Mouse (Mus musculus): ENCODE measurements around the gene Limd2. TPM values are rescaled to one million over a fixed set of nuclear protein-coding genes. Genes with fewer than 3 reads are reported as not detected.

The Limd2 gene
- polyA plus RNA-seq (2014; fragmentation: Illumina TruSeq; extraction: RNeasy Lipid Tissue Mini Kit (QIAGEN cat#74804)), result 2.9 TPM

GRCm38 (mm10) chr11:106160841-106161721 is at the start of gene Limd2, which contains the start of gene Gm10840:
Gene Limd2, minus strand, starts transcription at chr11:106160860.
Gene Gm10840, plus strand, starts transcription at chr11:106160850.

GRCm38 (mm10) chr11:106202123-106202465 is 41.4 kb upstream of the Limd2 start, which contains the start of gene Strada:
Gene Strada, minus strand, starts transcription at chr11:106202168.

Other genes with a start within 250 kb of the Limd2 start
- gene Cyb561, start 207.5 kb downstream of the Limd2 start, polyA plus RNA-seq (2014; fragmentation: Illumina TruSeq; extraction: RNeasy Lipid Tissue Mini Kit (QIAGEN cat#74804)), result 6.7 TPM
- 5.1 TPM for gene Ace, start 192.9 kb downstream of the Limd2 start, polyA plus RNA-seq (2014; fragmentation: Illumina TruSeq; extraction: RNeasy Lipid Tissue Mini Kit (QIAGEN cat#74804))
- not detected for gene Ace3, start 166.2 kb downstream of the Limd2 start, polyA plus RNA-seq (2014; fragmentation: Illumina TruSeq; extraction: RNeasy Lipid Tissue Mini Kit (QIAGEN cat#74804))
- not detected for gene Kcnh6, start 152.7 kb downstream of the Limd2 start, polyA plus RNA-seq (2014; fragmentation: Illumina TruSeq; extraction: RNeasy Lipid Tissue Mini Kit (QIAGEN cat#74804))
- gene Dcaf7, start 124.0 kb downstream of the Limd2 start, polyA plus RNA-seq (2014; fragmentation: Illumina TruSeq; extraction: RNeasy Lipid Tissue Mini Kit (QIAGEN cat#74804)), result 49.1 TPM
- gene Taco1, start 94.8 kb downstream of the Limd2 start, polyA plus RNA-seq (2014; fragmentation: Illumina TruSeq; extraction: RNeasy Lipid Tissue Mini Kit (QIAGEN cat#74804)), result 6.9 TPM
- 10.9 TPM for gene Map3k3, start 76.2 kb downstream of the Limd2 start, polyA plus RNA-seq (2014; fragmentation: Illumina TruSeq; extraction: RNeasy Lipid Tissue Mini Kit (QIAGEN cat#74804))
- not detected for gene Gm10840, start within 50 bp of the Limd2 start, polyA plus RNA-seq (2014; fragmentation: Illumina TruSeq; extraction: RNeasy Lipid Tissue Mini Kit (QIAGEN cat#74804))
- 13.3 TPM for gene Strada, start 41.3 kb upstream of the Limd2 start, polyA plus RNA-seq (2014; fragmentation: Illumina TruSeq; extraction: RNeasy Lipid Tissue Mini Kit (QIAGEN cat#74804))
- gene Ccdc47, start 55.5 kb upstream of the Limd2 start, polyA plus RNA-seq (2014; fragmentation: Illumina TruSeq; extraction: RNeasy Lipid Tissue Mini Kit (QIAGEN cat#74804)), result 161 TPM
- 70.3 TPM for gene Ddx42, start 56.1 kb upstream of the Limd2 start, polyA plus RNA-seq (2014; fragmentation: Illumina TruSeq; extraction: RNeasy Lipid Tissue Mini Kit (QIAGEN cat#74804))
- gene Ftsj3, start 95.2 kb upstream of the Limd2 start, polyA plus RNA-seq (2014; fragmentation: Illumina TruSeq; extraction: RNeasy Lipid Tissue Mini Kit (QIAGEN cat#74804)), result 23.5 TPM
- gene Psmc5, start 95.3 kb upstream of the Limd2 start, polyA plus RNA-seq (2014; fragmentation: Illumina TruSeq; extraction: RNeasy Lipid Tissue Mini Kit (QIAGEN cat#74804)), result 23.1 TPM
- 12.7 TPM for gene Smarcd2, start 112.1 kb upstream of the Limd2 start, polyA plus RNA-seq (2014; fragmentation: Illumina TruSeq; extraction: RNeasy Lipid Tissue Mini Kit (QIAGEN cat#74804))
- not detected for gene Tcam1, start 115.8 kb upstream of the Limd2 start, polyA plus RNA-seq (2014; fragmentation: Illumina TruSeq; extraction: RNeasy Lipid Tissue Mini Kit (QIAGEN cat#74804))
- gene Gh, start 141.0 kb upstream of the Limd2 start, polyA plus RNA-seq (2014; fragmentation: Illumina TruSeq; extraction: RNeasy Lipid Tissue Mini Kit (QIAGEN cat#74804)), result not detected
- not detected for gene Cd79b, start 153.9 kb upstream of the Limd2 start, polyA plus RNA-seq (2014; fragmentation: Illumina TruSeq; extraction: RNeasy Lipid Tissue Mini Kit (QIAGEN cat#74804))
- not detected for gene Scn4a, start 192.4 kb upstream of the Limd2 start, polyA plus RNA-seq (2014; fragmentation: Illumina TruSeq; extraction: RNeasy Lipid Tissue Mini Kit (QIAGEN cat#74804))
- gene Prr29, start 204.6 kb upstream of the Limd2 start, polyA plus RNA-seq (2014; fragmentation: Illumina TruSeq; extraction: RNeasy Lipid Tissue Mini Kit (QIAGEN cat#74804)), result not detected
- 0.94 TPM for gene Icam2, start 227.2 kb upstream of the Limd2 start, polyA plus RNA-seq (2014; fragmentation: Illumina TruSeq; extraction: RNeasy Lipid Tissue Mini Kit (QIAGEN cat#74804))